In genomic region chr17:88900904-88901303, GRCm38 (mm10) we compare ENCODE assay signal across 34 mouse cellular contexts.
"Had no signal": no experiment of that assay in that cellular context is flagged by ENCODE, and none has a peak within 500 bp of the region (broad histone marks: within the 10 kb centered on the region; RNA-seq: fewer than 3 reads in every experiment).

No protein-coding gene starts in this region.

- H3K9ac ChIP-seq: heart, embryonic 12.5 days; heart, embryonic 13.5 days; heart, embryonic 15.5 days; hindbrain, embryonic 12.5 days; hindbrain, embryonic 13.5 days; hindbrain, embryonic 14.5 days; hindbrain, embryonic 15.5 days; intestine, embryonic 15.5 days had no signal

- H3K9me3 ChIP-seq: heart, embryonic 10.5 days; heart, embryonic 12.5 days; heart, embryonic 13.5 days; heart, embryonic 15.5 days; hindbrain, embryonic 10.5 days; hindbrain, embryonic 12.5 days; hindbrain, embryonic 13.5 days; hindbrain, embryonic 15.5 days; intestine, embryonic 15.5 days had no signal

- H3K27ac ChIP-seq: heart, embryonic 10.5 days; heart, embryonic 13.5 days; heart, embryonic 15.5 days; hindbrain, embryonic 10.5 days; hindbrain, embryonic 12.5 days; hindbrain, embryonic 13.5 days; hindbrain, embryonic 14.5 days; hindbrain, embryonic 15.5 days; hindbrain, postnatal 0 days; intestine, embryonic 15.5 days; kidney, postnatal 0 days; layer of hippocampus, adult 2 months; left cerebral cortex, adult 2 months had no signal

- H3K4me2 ChIP-seq: heart, embryonic 11.5 days; heart, embryonic 12.5 days; heart, embryonic 13.5 days; heart, embryonic 15.5 days; hindbrain, embryonic 12.5 days; hindbrain, embryonic 13.5 days; hindbrain, embryonic 14.5 days; hindbrain, embryonic 15.5 days; intestine, embryonic 15.5 days had no signal

- DNase-seq: heart, postnatal 10 days; heart, postnatal 14 days; heart, postnatal 36 days; heart, postnatal 4 days; kidney, adult 11 months; kidney, adult 18-20 months; kidney, adult 2 months; kidney, adult 8-10 months; kidney, adult 9 months; kidney, postnatal 14 days; kidney, postnatal 25 days; kidney, postnatal 36 days; kidney, postnatal 4 days; layer of hippocampus, adult 9-11 months; layer of hippocampus, postnatal 36 days had no signal

- ATAC-seq: hindbrain, embryonic 16.5 days; hindbrain, postnatal 0 days; inflammation-experienced regulatory T-cells, adult 6 months; intestine, embryonic 15.5 days; intestine, embryonic 16.5 days; intestine, postnatal 0 days had no signal

- H3K4me3 ChIP-seq: heart, embryonic 10.5 days; heart, embryonic 12.5 days; heart, embryonic 13.5 days; heart, embryonic 15.5 days; hindbrain, embryonic 10.5 days; hindbrain, embryonic 12.5 days; hindbrain, embryonic 13.5 days; hindbrain, embryonic 15.5 days; intestine, embryonic 15.5 days; layer of hippocampus, adult 2 months; left cerebral cortex, adult 2 months had no signal

- H3K36me3 ChIP-seq: heart, embryonic 10.5 days; heart, embryonic 12.5 days; heart, embryonic 13.5 days; heart, embryonic 15.5 days; hindbrain, embryonic 10.5 days; hindbrain, embryonic 12.5 days; hindbrain, embryonic 13.5 days; hindbrain, embryonic 15.5 days; intestine, embryonic 15.5 days had no signal

- H3K4me1 ChIP-seq: heart, embryonic 10.5 days; heart, embryonic 12.5 days; heart, embryonic 13.5 days; heart, embryonic 15.5 days; hindbrain, embryonic 12.5 days; hindbrain, embryonic 13.5 days; hindbrain, embryonic 15.5 days; intestine, embryonic 15.5 days had no signal

- H3K27me3 ChIP-seq: heart, embryonic 12.5 days; heart, embryonic 13.5 days; heart, embryonic 15.5 days; hindbrain, embryonic 12.5 days; hindbrain, embryonic 13.5 days; hindbrain, embryonic 15.5 days; intestine, embryonic 15.5 days had no signal
